Comparison of ENCODE assay signal across 30 mouse cellular contexts in genomic region chr17:5718768-5719387, GRCm38 (mm10).
DNase-seq lines count a peak whose midpoint lies in the region; ATAC-seq and TF ChIP-seq lines count a peak whose summit lies in the region.
"Had no signal": no experiment of that assay in that cellular context is flagged by ENCODE, and none has a peak within 500 bp of the region (broad histone marks: within the 10 kb centered on the region; RNA-seq: fewer than 3 reads in every experiment).

No protein-coding gene starts in this region.

- no peaks in the 10 kb centered on the region for H3K9me3 ChIP-seq in hindbrain, postnatal 0 days (ENCODE audit: low read length)
- H3K9me3 ChIP-seq in hindbrain, embryonic 12.5 days (replicated peaks) = no peaks in the 10 kb centered on the region
- no peaks in the 10 kb centered on the region for H3K9me3 ChIP-seq in forebrain, embryonic 15.5 days
- no peaks in the 10 kb centered on the region for H3K9me3 ChIP-seq in heart, embryonic 10.5 days
- H3K9me3 ChIP-seq: embryonic facial prominence, embryonic 10.5 days; embryonic facial prominence, embryonic 15.5 days; heart, embryonic 13.5 days; limb, embryonic 12.5 days; liver, embryonic 15.5 days; neural tube, embryonic 12.5 days had no signal

- no peak overlapping the region for H3K4me2 ChIP-seq in hindbrain, postnatal 0 days (ENCODE audit: low read depth, low read length)
- H3K4me2 ChIP-seq in hindbrain, embryonic 12.5 days (replicated peaks) = no peak overlapping the region
- H3K4me2 ChIP-seq in forebrain, embryonic 15.5 days (replicated peaks) = no peak overlapping the region
- H3K4me2 ChIP-seq: embryonic facial prominence, embryonic 15.5 days; heart, embryonic 13.5 days; limb, embryonic 12.5 days; liver, embryonic 15.5 days; lung, embryonic 14.5 days; neural tube, embryonic 12.5 days had no signal

- no peak overlapping the region for H3K27ac ChIP-seq in hindbrain, postnatal 0 days
- no peak overlapping the region for H3K27ac ChIP-seq in hindbrain, embryonic 12.5 days
- H3K27ac ChIP-seq in testis, adult 2 months (ENCODE audit: control insufficient read depth, insufficient read depth, low read depth, low read length) = no peak overlapping the region
- H3K27ac ChIP-seq in forebrain, embryonic 15.5 days (replicated peaks) = peak overlapping the region; percentile 49
- no peak overlapping the region for H3K27ac ChIP-seq in heart, embryonic 10.5 days
- H3K27ac ChIP-seq: embryonic facial prominence, embryonic 10.5 days; embryonic facial prominence, embryonic 15.5 days; gastrocnemius, adult 2 months; heart, embryonic 13.5 days; left cerebral cortex, adult 2 months; limb, embryonic 12.5 days; liver, embryonic 15.5 days; neural tube, embryonic 12.5 days had no signal

- 0 out of 2 replicates have a peak, but pooled peaks have one; percentile 38 for ATAC-seq in hindbrain, postnatal 0 days
- ATAC-seq in hindbrain, embryonic 12.5 days (ENCODE audit: low FRiP score) = no peak
- peak; percentile 83 for ATAC-seq in forebrain, embryonic 15.5 days (replicated peaks)
- ATAC-seq: CD4-positive, CD25-positive, alpha-beta regulatory T cell, adult 4 months; intestine, embryonic 16.5 days had no signal

- H3K9ac ChIP-seq in hindbrain, postnatal 0 days (replicated peaks; ENCODE audit: low read length) = no peak overlapping the region
- H3K9ac ChIP-seq in hindbrain, embryonic 12.5 days = no peak overlapping the region
- no peak overlapping the region for H3K9ac ChIP-seq in forebrain, embryonic 15.5 days (replicated peaks)
- H3K9ac ChIP-seq: embryonic facial prominence, embryonic 15.5 days; heart, embryonic 13.5 days; limb, embryonic 12.5 days; liver, embryonic 15.5 days; lung, embryonic 14.5 days; neural tube, embryonic 12.5 days had no signal

- WGBS in hindbrain, postnatal 0 days = 43% methylated on average over 7 of the region's 7 CpGs
- WGBS in hindbrain, embryonic 12.5 days = 60% methylated on average over 7 of the region's 7 CpGs
- WGBS in forebrain, embryonic 15.5 days = 18% methylated on average over 7 of the region's 7 CpGs
- WGBS in heart, embryonic 10.5 days = 79% methylated on average over 7 of the region's 7 CpGs

- no peak for TF ChIP-seq CTCF in hindbrain, postnatal 0 days (IDR thresholded peaks at IDR 0.05; ENCODE audit: low read depth)
- TF ChIP-seq CTCF in testis, adult 2 months (IDR thresholded peaks at IDR 0.05; ENCODE audit: control insufficient read depth, insufficient read depth, insufficient replicate concordance, low read depth, low read length) = no peak

- TF ChIP-seq POLR2A in testis, adult 2 months (IDR thresholded peaks at IDR 0.05; ENCODE audit: control insufficient read depth, low read depth, low read length) = no peak

- DNase-seq in hindbrain, postnatal 0 days (ENCODE audit: low spot score) = peak; percentile 32
- no peak for DNase-seq in testis, postnatal 14 days (ENCODE audit: low spot score)
- no peak for DNase-seq in heart, embryonic 10.5 days (ENCODE audit: low spot score)
- no peak for DNase-seq in spleen, postnatal 14 days (ENCODE audit: low spot score in 2 of 2)
- DNase-seq in layer of hippocampus, postnatal 36 days = no peak
- DNase-seq: adrenal gland, postnatal 36 days; cerebellum, adult 2 months; cerebellum, postnatal 14 days; gastrocnemius, adult 2 months; gastrocnemius, postnatal 36 days; heart, adult 18-20 months; heart, postnatal 10 days; kidney, adult 8-10 months; kidney, postnatal 10 days; lung, embryonic 14.5 days; lung, postnatal 14 days; thymus, postnatal 14 days had no signal

- H3K4me3 ChIP-seq in hindbrain, postnatal 0 days (ENCODE audit: low read length) = no peak overlapping the region
- H3K4me3 ChIP-seq in hindbrain, embryonic 12.5 days = no peak overlapping the region
- H3K4me3 ChIP-seq in testis, adult 2 months (ENCODE audit: control insufficient read depth, low read depth, low read length) = peak overlapping the region; percentile 53
- H3K4me3 ChIP-seq in forebrain, embryonic 15.5 days = no peak overlapping the region
- no peak overlapping the region for H3K4me3 ChIP-seq in heart, embryonic 10.5 days
- H3K4me3 ChIP-seq: embryonic facial prominence, embryonic 10.5 days; embryonic facial prominence, embryonic 15.5 days; gastrocnemius, adult 2 months; heart, embryonic 13.5 days; left cerebral cortex, adult 2 months; limb, embryonic 12.5 days; liver, embryonic 15.5 days; myocyte; neural tube, embryonic 12.5 days had no signal

- H3K4me1 ChIP-seq in hindbrain, postnatal 0 days (ENCODE audit: insufficient read depth, low read length) = no peaks in the 10 kb centered on the region
- H3K4me1 ChIP-seq in hindbrain, embryonic 12.5 days = peaks cover 2% of the 10 kb centered on the region; the same call in 1 of the 2 replicates
- H3K4me1 ChIP-seq in testis, adult 2 months (ENCODE audit: control insufficient read depth, insufficient read depth, low read length) = peaks cover 10% of the 10 kb centered on the region
- peaks cover 9% of the 10 kb centered on the region for H3K4me1 ChIP-seq in forebrain, embryonic 15.5 days
- peaks cover 1% of the 10 kb centered on the region; the same call in 1 of the 2 replicates for H3K4me1 ChIP-seq in heart, embryonic 10.5 days
- H3K4me1 ChIP-seq: liver, embryonic 15.5 days had no signal

- no peaks in the 10 kb centered on the region for H3K27me3 ChIP-seq in hindbrain, postnatal 0 days (ENCODE audit: insufficient read depth, low read length)
- H3K27me3 ChIP-seq in hindbrain, embryonic 12.5 days = no peaks in the 10 kb centered on the region
- H3K27me3 ChIP-seq in testis, adult 2 months (ENCODE audit: control insufficient read depth, insufficient read depth, low read length) = no peaks in the 10 kb centered on the region
- H3K27me3 ChIP-seq in forebrain, embryonic 15.5 days = no peaks in the 10 kb centered on the region
- no peaks in the 10 kb centered on the region; the same call in 1 of the 2 replicates for H3K27me3 ChIP-seq in heart, embryonic 10.5 days (ENCODE audit: insufficient read depth, poor library complexity, severe bottlenecking)
- H3K27me3 ChIP-seq: embryonic facial prominence, embryonic 15.5 days; heart, embryonic 13.5 days; limb, embryonic 12.5 days; liver, embryonic 15.5 days had no signal

- H3K36me3 ChIP-seq in hindbrain, postnatal 0 days (ENCODE audit: insufficient read depth, low read length) = no peaks in the 10 kb centered on the region
- H3K36me3 ChIP-seq in hindbrain, embryonic 12.5 days = no peaks in the 10 kb centered on the region
- no peaks in the 10 kb centered on the region for H3K36me3 ChIP-seq in testis, adult 2 months (ENCODE audit: control insufficient read depth, insufficient read depth, low read length)
- no peaks in the 10 kb centered on the region for H3K36me3 ChIP-seq in forebrain, embryonic 15.5 days
- H3K36me3 ChIP-seq in heart, embryonic 10.5 days = no peaks in the 10 kb centered on the region
- H3K36me3 ChIP-seq: embryonic facial prominence, embryonic 10.5 days; embryonic facial prominence, embryonic 15.5 days; heart, embryonic 13.5 days; limb, embryonic 12.5 days; neural tube, embryonic 12.5 days had no signal
